Mouse (Mus musculus) forebrain, postnatal 0 days (tissue): Measurements from ENCODE around the gene C1qtnf5. TPM values are rescaled to one million over a fixed set of nuclear protein-coding genes. Genes with fewer than 3 reads are reported as not detected.

ENCODE experiments used
- ATAC-seq: fragments of 200-750 bp; cut with Nextera tagmentation; 2 replicates; pipeline ENCODE4 v1.8.0; 2017; ENCODE audit warnings: mild to moderate bottlenecking, moderate library complexity
- DNase-seq: peaks from one replicate; pipeline ENCODE4 v3.0.0-alpha.2; 2015
- H3K27ac ChIP-seq: fragments of 300-500 bp; sonication (generic); 2 replicates; pipeline ENCODE4 v1.5.1; 2014; ENCODE audit warnings: low read depth, mild to moderate bottlenecking, antibody characterized with exemption, low read length, moderate library complexity, mixed read lengths
- H3K27me3 ChIP-seq: fragments of 300-500 bp; sonication (generic); 2 replicates; pipeline ENCODE4 v1.6.1; 2014; ENCODE audit warnings: mild to moderate bottlenecking, low read length, mixed read lengths; ENCODE audit not compliant: insufficient read depth
- H3K36me3 ChIP-seq: fragments of 300-500 bp; sonication (generic); 2 replicates; pipeline ENCODE4 v1.6.1; 2014; ENCODE audit warnings: mild to moderate bottlenecking, moderate library complexity; ENCODE audit not compliant: insufficient read depth
- H3K4me1 ChIP-seq: fragments of 300-500 bp; sonication (generic); 2 replicates; pipeline ENCODE4 v1.6.1; 2014; ENCODE audit warnings: antibody characterized with exemption; ENCODE audit not compliant: insufficient read depth
- H3K4me2 ChIP-seq: fragments of 300-500 bp; sonication (generic); 2 replicates; pipeline ENCODE4 v1.6.1; 2014; ENCODE audit warnings: low read depth, mild to moderate bottlenecking, moderate library complexity
- H3K4me3 ChIP-seq: fragments of 300-500 bp; sonication (generic); 2 replicates; pipeline ENCODE4 v1.5.1; 2014; ENCODE audit warnings: low read depth, low read length, mixed read lengths
- H3K9ac ChIP-seq: fragments of 300-500 bp; sonication (generic); 2 replicates; pipeline ENCODE4 v1.6.1; 2014; ENCODE audit warnings: mild to moderate bottlenecking
- H3K9me3 ChIP-seq: fragments of 300-500 bp; sonication (generic); 2 replicates; pipeline ENCODE4 v1.6.1; 2016; ENCODE audit warnings: low read length
- CTCF ChIP-seq: sonication (generic); IDR thresholded peaks from 2 replicates; pipeline ENCODE4 v1.5.1; 2016; ENCODE audit warnings: antibody characterized with exemption, control low read depth, low read depth
- WGBS: fragments of 180-500 bp; shearing (Covaris S2); extraction: QIAGEN DNeasy Blood & Tissue Kit; methylation state at CpG from one replicate; pipeline ENCODE4 v1.1.7; 2014; 5-methylcytosine and 5-hydroxymethylcytosine counted together
- polyA plus RNA-seq: library from polyadenylated mRNA; unstranded; fragments of >200 nt; fragmentation: Nextera tagmentation; extraction: Ambion mirVana; gene quantifications from 2 replicates; pipeline ENCODE4 v1.2.1, GENCODE M21; 2015
- total RNA-seq: library from RNA; depleted of rRNA; stranded (reverse); fragments of >200 nt; gene quantifications from 2 replicates; pipeline ENCODE4 v1.2.3, GENCODE M21; 2014

The C1qtnf5 gene
- total and polyA plus RNA-seq, 2 experiments from 2014 or later: 8.7 to 18.4 TPM

GRCm38 (mm10) chr9:44113105-44113789 lies 6.2 kb downstream of the C1qtnf5 start, which contains the start of the genes Gm49380 and Rnf26:
Gene Gm49380, minus strand, starts transcription at chr9:44113500.
Gene Rnf26, minus strand, starts transcription at chr9:44113517.
- ATAC-seq (peak; percentile 98), DNase-seq (peak; percentile 98)
- TF ChIP-seq CTCF: no peak
- Histone ChIP-seq H3K4me1 (peaks cover 20% of the 10 kb centered on the region; the same call in 1 of the 2 replicates), H3K4me3 (peak within 1 kb of the TSS; percentile 66), H3K27ac (no peak within 1 kb of the TSS), H3K36me3 (no peaks in the 10 kb centered on the region), H3K4me2 (peak within 1 kb of the TSS; percentile 53), H3K27me3 (no peaks in the 10 kb centered on the region), H3K9me3 (no peaks in the 10 kb centered on the region), H3K9ac (peak within 1 kb of the TSS; percentile 57)
- under 1% methylated on average over 48 of the region's 51 CpGs for WGBS

- 94% methylated on average over 2 of the region's 2 CpGs for WGBS
Measured at GRCm38 (mm10) chr9:44114453-44114852, 7.4 kb downstream of the C1qtnf5 start.

DNA sequence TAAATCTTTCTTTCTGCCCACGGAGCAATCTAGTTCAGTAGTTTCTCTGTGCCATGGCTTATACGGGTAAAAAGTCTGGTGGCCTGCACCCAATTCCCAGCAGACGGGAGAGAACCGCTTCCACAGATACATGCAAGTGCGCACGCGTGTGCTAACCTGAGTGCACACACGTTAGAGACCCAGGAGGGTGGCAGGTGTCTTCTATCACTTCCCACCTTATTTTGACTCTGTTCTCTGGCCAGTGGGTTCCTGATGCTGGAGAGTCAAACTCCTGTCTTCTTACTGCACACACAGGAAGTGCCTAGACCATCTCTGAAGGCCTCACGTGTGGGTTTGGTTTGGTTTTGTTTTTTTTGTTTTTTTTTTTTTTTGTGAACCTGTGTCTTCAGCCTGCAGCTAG lies 8.6 kb downstream of the C1qtnf5 start:
- Histone ChIP-seq H3K4me2 (no peak overlapping the region), H3K9ac (no peak overlapping the region), H3K36me3 (no peaks in the 10 kb centered on the region), H3K4me1 (peaks cover under 1% of the 10 kb centered on the region; the same call in 1 of the 2 replicates), H3K4me3 (no peak overlapping the region), H3K27me3 (no peaks in the 10 kb centered on the region), H3K27ac (no peak overlapping the region), H3K9me3 (no peaks in the 10 kb centered on the region)
- TF ChIP-seq CTCF: no peak
- ATAC-seq: no peak
- WGBS: 93% methylated on average over 9 of the region's 9 CpGs
- no peak for DNase-seq

More at GRCm38 (mm10) chr9:44114453-44114852, 7.4 kb downstream of the C1qtnf5 start:
- TF ChIP-seq CTCF: no peak
- DNase-seq: no peak
- no peak overlapping the region for H3K4me2 ChIP-seq
- no peak overlapping the region for H3K4me3 ChIP-seq
- H3K9ac ChIP-seq: no peak overlapping the region
- H3K27ac ChIP-seq: no peak overlapping the region
- H3K9me3 ChIP-seq: no peaks in the 10 kb centered on the region
- H3K27me3 ChIP-seq: no peaks in the 10 kb centered on the region
- no peaks in the 10 kb centered on the region for H3K36me3 ChIP-seq
- peaks cover 11% of the 10 kb centered on the region; the same call in 1 of the 2 replicates for H3K4me1 ChIP-seq
- no peak for ATAC-seq

DNA sequence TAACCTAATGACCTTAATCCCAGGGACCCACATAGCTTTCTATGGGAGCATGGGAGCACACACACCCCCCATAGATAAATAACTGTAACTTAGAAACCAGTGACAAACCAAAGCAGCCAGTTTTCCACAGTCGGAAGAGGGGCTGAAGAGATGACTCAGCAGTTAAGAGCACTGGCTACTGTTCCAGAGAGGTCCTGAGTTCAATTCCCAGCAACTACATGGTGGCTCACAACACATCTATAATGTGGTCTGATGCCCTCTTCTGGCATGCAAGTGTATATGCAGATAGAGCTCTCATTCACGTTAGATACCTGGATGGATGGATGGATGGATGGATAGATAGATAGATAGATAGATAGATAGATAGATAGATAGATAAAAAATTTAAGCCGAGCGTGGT lies 9.1 kb downstream of the C1qtnf5 start:
- Histone ChIP-seq H3K4me3 (no peak overlapping the region), H3K9ac (no peak overlapping the region), H3K27ac (no peak overlapping the region), H3K9me3 (no peaks in the 10 kb centered on the region), H3K27me3 (no peaks in the 10 kb centered on the region), H3K4me2 (no peak overlapping the region), H3K36me3 (no peaks in the 10 kb centered on the region), H3K4me1 (no peaks in the 10 kb centered on the region; the same call in 1 of the 2 replicates)
- no peak for DNase-seq
- 88% methylated on average over 4 of the region's 4 CpGs for WGBS
- no peak for ATAC-seq
- TF ChIP-seq CTCF: peak; percentile 25

DNA sequence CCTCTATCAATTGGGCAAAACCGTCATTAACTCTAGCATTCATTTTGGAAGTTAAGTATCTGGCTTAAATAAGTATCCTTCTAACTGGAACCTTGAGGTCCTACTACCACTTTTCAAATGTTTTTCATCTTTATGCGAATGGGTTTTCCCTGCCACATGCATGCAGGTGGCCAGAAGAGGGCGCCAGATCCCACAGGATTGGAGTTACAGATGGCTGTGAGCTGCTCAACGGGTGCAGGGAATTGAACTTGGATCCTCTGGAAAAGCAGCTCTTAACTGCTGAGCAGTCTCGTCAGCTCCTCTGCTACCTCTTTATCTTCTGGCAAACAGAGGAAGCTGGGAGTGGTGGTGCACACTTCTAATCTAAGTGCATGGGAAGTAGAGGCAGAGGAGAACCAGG lies 12.0 kb downstream of the C1qtnf5 start:
- no peak overlapping the region for H3K27ac ChIP-seq
- DNase-seq (no peak), ATAC-seq (no peak)
- no peaks in the 10 kb centered on the region for H3K27me3 ChIP-seq
- H3K4me2 ChIP-seq: no peak overlapping the region
- no peak overlapping the region for H3K4me3 ChIP-seq
- no peak overlapping the region for H3K9ac ChIP-seq
- H3K9me3 ChIP-seq: no peaks in the 10 kb centered on the region
- peak; percentile 53 for TF ChIP-seq CTCF
- no peaks in the 10 kb centered on the region; the same call in 1 of the 2 replicates for H3K4me1 ChIP-seq
- WGBS: 52% methylated on average over 5 of the region's 5 CpGs
- no peaks in the 10 kb centered on the region for H3K36me3 ChIP-seq

- no peaks in the 10 kb centered on the region for H3K27me3 ChIP-seq
- no peaks in the 10 kb centered on the region for H3K9me3 ChIP-seq
- no peak overlapping the region for H3K27ac ChIP-seq
- no peaks in the 10 kb centered on the region for H3K36me3 ChIP-seq
- no peak overlapping the region for H3K4me3 ChIP-seq
- no peak overlapping the region for H3K4me2 ChIP-seq
- TF ChIP-seq CTCF: no peak
- H3K4me1 ChIP-seq: no peaks in the 10 kb centered on the region
- no peak for DNase-seq
- ATAC-seq: no peak
- H3K9ac ChIP-seq: no peak overlapping the region
- WGBS: 84% methylated on average over 8 of the region's 8 CpGs
Measured at GRCm38 (mm10) chr9:44119948-44120465, 13.0 kb downstream of the C1qtnf5 start.

DNA sequence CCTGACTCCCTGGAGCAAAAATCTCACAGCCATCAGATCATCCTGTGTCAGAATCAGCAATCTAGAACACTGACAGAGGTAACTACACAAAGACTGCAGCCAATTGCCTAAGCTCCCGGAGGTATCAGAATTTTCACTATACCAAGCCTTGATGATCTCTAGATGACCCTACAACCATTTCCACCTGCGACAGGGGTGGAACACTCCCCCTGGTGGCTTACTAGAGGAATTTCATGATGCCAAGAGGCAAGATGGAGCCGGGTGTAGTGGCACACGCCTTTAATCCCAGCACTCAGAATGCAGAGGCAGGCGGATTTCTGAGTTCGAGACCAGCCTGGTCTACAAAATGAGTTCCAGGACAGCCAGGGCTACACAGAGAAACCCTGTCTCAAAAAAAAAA lies 17.3 kb downstream of the C1qtnf5 start:
- no peak for ATAC-seq
- peak; percentile 56 for TF ChIP-seq CTCF
- H3K27ac ChIP-seq: no peak overlapping the region
- no peak overlapping the region for H3K9ac ChIP-seq
- no peaks in the 10 kb centered on the region for H3K9me3 ChIP-seq
- H3K27me3 ChIP-seq: no peaks in the 10 kb centered on the region
- no peak for DNase-seq
- no peak overlapping the region for H3K4me2 ChIP-seq
- H3K4me1 ChIP-seq: no peaks in the 10 kb centered on the region
- WGBS: 78% methylated on average over 6 of the region's 6 CpGs
- no peak overlapping the region for H3K4me3 ChIP-seq
- H3K36me3 ChIP-seq: no peaks in the 10 kb centered on the region
